Mouse (Mus musculus): Measurements from ENCODE around the gene Mab21l3. TPM values are rescaled to one million over a fixed set of nuclear protein-coding genes. Genes with fewer than 3 reads are reported as not detected.

Mab21l3 gene
- total RNA-seq (2012; rRNA removed) = 2.0 and 2.8 TPM in 2 replicates
- 3.4 and 3.5 TPM in 2 replicates for total RNA-seq (2014; rRNA removed)
- polyA plus RNA-seq (2012; ENCODE audit: insufficient read length, low read depth) = 1.9 and 2.1 TPM in 2 replicates

- Histone ChIP-seq H3K9ac (ENCODE audit: insufficient read depth, low read depth) (no peak within 1 kb of the TSS), H3K4me3 (replicated peaks in 1 of 3; ENCODE audit: low read depth in 2 of 3, low read length in 2 of 3, poor library complexity in 1 of 3) (no peak within 1 kb of the TSS), H3K9me3 (replicated peaks; ENCODE audit: low read length) (no peaks in the 10 kb centered on the region), H3K27ac (ENCODE audit: insufficient read depth, low read depth) (no peak within 1 kb of the TSS), H3K27me3 (replicated peaks) (no peaks in the 10 kb centered on the region), H3K79me2 (replicated peaks; ENCODE audit: control insufficient read depth, extremely low read depth, insufficient read depth, poor library complexity, severe bottlenecking) (no peaks in the 10 kb centered on the region), H3K4me1 (ENCODE audit: control insufficient read depth in 1 of 2, insufficient read depth in 2 of 2) (peaks cover 0 to 4% of the 10 kb centered on the region in 2 experiments; a peak in 1 of 4 replicates), H3K36me3 (replicated peaks in 1 of 2; ENCODE audit: control insufficient read depth in 1 of 2, insufficient read depth in 1 of 2, low read length in 1 of 2) (no peaks in the 10 kb centered on the region), H3K4me2 (ENCODE audit: insufficient read depth, low read depth, poor library complexity, severe bottlenecking) (no peak within 1 kb of the TSS)
- no peak for DNase-seq (ENCODE audit: extremely low read depth)
- TF ChIP-seq RAD21 (IDR thresholded peaks at IDR 0.05; ENCODE audit: low read depth, low read length) (no peak), ZMIZ1 (IDR thresholded peaks at IDR 0.05; ENCODE audit: low read depth, low read length) (no peak), CHD2 (IDR thresholded peaks at IDR 0.05; ENCODE audit: low read length) (no peak), BHLHE40 (IDR thresholded peaks at IDR 0.05; ENCODE audit: low read depth, low read length) (no peak), SIN3A (IDR thresholded peaks at IDR 0.05; ENCODE audit: low read length) (no peak), E2F4 (IDR thresholded peaks at IDR 0.05; ENCODE audit: insufficient replicate concordance, low read depth, low read length) (no peak), MAZ (IDR thresholded peaks at IDR 0.05; ENCODE audit: low read depth, low read length) (no peak), NRF1 (IDR thresholded peaks at IDR 0.05; ENCODE audit: low read depth, low read length) (no peak), ELF1 (IDR thresholded peaks at IDR 0.05; ENCODE audit: low read depth, low read length) (no peak), MEF2A (IDR thresholded peaks at IDR 0.05; ENCODE audit: borderline replicate concordance, low read depth, low read length) (no peak), ZNF384 (IDR thresholded peaks at IDR 0.05; ENCODE audit: low read depth, low read length) (no peak), KAT2A (IDR thresholded peaks at IDR 0.05; ENCODE audit: insufficient replicate concordance, low read length) (no peak), MXI1 (IDR thresholded peaks at IDR 0.05; ENCODE audit: low read depth, low read length) (no peak), TBP (conservative IDR thresholded peaks at IDR 0.05; ENCODE audit: low read depth, low read length) (no peak), JUND (conservative IDR thresholded peaks at IDR 0.05; ENCODE audit: low read depth, low read length) (no peak)
- in situ Hi-C loops (cut with MboI; ENCODE audit: low pct_ligation_motif_present, low pct_unique_long_range_greater_than_20kb, low sequenced_read_pairs) = no loop called here
- dilution Hi-C loops (cut with MboI; ENCODE audit: extremely low pct_ligation_motif_present, extremely low pct_unique_long_range_greater_than_20kb, low sequenced_read_pairs) = no loop called here
These were observed at the start of gene Mab21l3 for GRCm38 (mm10) chr3:101848816-101849215. Mab21l3 (minus strand) TSS chr3:101848959.

DNA sequence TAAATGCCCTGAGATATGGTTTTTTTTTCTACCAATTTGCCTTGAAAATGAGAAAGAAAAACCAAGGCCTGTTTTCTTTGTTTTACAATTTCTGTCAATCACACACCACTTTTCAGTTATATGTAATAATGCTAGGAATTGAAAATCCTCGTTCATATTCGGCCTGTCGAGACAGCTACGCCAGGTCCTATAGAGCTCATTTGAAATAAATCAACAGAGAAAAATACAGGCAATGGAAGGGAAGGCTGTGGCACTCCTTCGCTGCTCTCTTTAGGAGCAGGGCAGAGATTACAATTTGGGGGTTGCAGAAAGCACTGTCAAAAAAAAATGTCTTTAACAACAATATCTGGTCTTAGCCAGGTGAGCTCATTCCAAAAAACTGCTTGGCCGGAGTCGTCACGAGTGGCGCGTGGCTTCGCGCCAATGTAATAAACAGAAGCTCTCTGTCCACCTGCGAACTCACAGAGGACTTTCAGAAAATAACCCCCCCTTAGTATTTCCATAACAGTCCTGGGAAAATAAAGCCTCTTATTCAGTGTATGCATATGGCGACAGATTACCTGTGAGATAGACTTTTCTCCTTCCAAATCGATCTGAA lies 48.7 kb upstream of the Mab21l3 start:
- no peak overlapping the region for H3K27ac ChIP-seq (ENCODE audit: insufficient read depth, low read depth)
- no peak for DNase-seq (ENCODE audit: extremely low read depth)
- H3K4me1 ChIP-seq (ENCODE audit: control insufficient read depth in 1 of 2, insufficient read depth in 2 of 2) = peaks cover 4 to 22% of the 10 kb centered on the region in 2 experiments; a peak in 3 of 4 replicates
- TF ChIP-seq ZC3H11A (IDR thresholded peaks at IDR 0.05; ENCODE audit: low read depth, low read length) = no peak
- no peak for TF ChIP-seq IRF4 (IDR thresholded peaks at IDR 0.05; ENCODE audit: low read depth, low read length)
- TF ChIP-seq MAZ (IDR thresholded peaks at IDR 0.05; ENCODE audit: low read depth, low read length) = no peak
- TF ChIP-seq SIN3A (IDR thresholded peaks at IDR 0.05; ENCODE audit: low read length) = no peak
- no peak for TF ChIP-seq MAX (IDR thresholded peaks at IDR 0.05; ENCODE audit: low read length)
- no peak for TF ChIP-seq USF2 (conservative IDR thresholded peaks at IDR 0.05; ENCODE audit: low read depth, low read length)
- TF ChIP-seq MYC (IDR thresholded peaks at IDR 0.05; ENCODE audit: low read depth, low read length) = no peak
- no peak for TF ChIP-seq USF1 (IDR thresholded peaks at IDR 0.05; ENCODE audit: low read depth, low read length)
- TF ChIP-seq ZMIZ1 (IDR thresholded peaks at IDR 0.05; ENCODE audit: low read depth, low read length) = no peak
- no peak for TF ChIP-seq GABPA (IDR thresholded peaks at IDR 0.05; ENCODE audit: insufficient replicate concordance, low read depth, low read length)
- TF ChIP-seq UBTF (IDR thresholded peaks at IDR 0.05; ENCODE audit: low read depth, low read length) = no peak
- no peak for TF ChIP-seq JUN (IDR thresholded peaks at IDR 0.05; ENCODE audit: insufficient read depth, low read depth, low read length)
- TF ChIP-seq PAX5 (IDR thresholded peaks at IDR 0.05; ENCODE audit: low read length) = no peak
- TF ChIP-seq MXI1 (IDR thresholded peaks at IDR 0.05; ENCODE audit: low read depth, low read length) = no peak
- no peak for TF ChIP-seq CTCF (conservative IDR thresholded peaks at IDR 0.05 in 1 of 2, IDR thresholded peaks at IDR 0.05 in 1 of 2; ENCODE audit: low read depth in 2 of 2, low read length in 2 of 2)
- TF ChIP-seq JUND (conservative IDR thresholded peaks at IDR 0.05; ENCODE audit: low read depth, low read length) = no peak
- no peaks in the 10 kb centered on the region for H3K27me3 ChIP-seq (replicated peaks)
- H3K9ac ChIP-seq (ENCODE audit: insufficient read depth, low read depth) = no peak overlapping the region
- peaks cover 3 to 11% of the 10 kb centered on the region in 2 experiments for H3K36me3 ChIP-seq (replicated peaks in 1 of 2; ENCODE audit: control insufficient read depth in 1 of 2, insufficient read depth in 1 of 2, low read length in 1 of 2)
- no peak overlapping the region for H3K4me3 ChIP-seq (replicated peaks in 1 of 3; ENCODE audit: low read depth in 2 of 3, low read length in 2 of 3, poor library complexity in 1 of 3)
- no peaks in the 10 kb centered on the region for H3K79me2 ChIP-seq (replicated peaks; ENCODE audit: control insufficient read depth, extremely low read depth, insufficient read depth, poor library complexity, severe bottlenecking)
- in situ Hi-C loops (cut with MboI; ENCODE audit: low pct_ligation_motif_present, low pct_unique_long_range_greater_than_20kb, low sequenced_read_pairs) = loop anchor here (25.0 kb wide), 1 partner anchor 165 kb away; no protein-coding TSS in a partner anchor
- dilution Hi-C loops (cut with MboI; ENCODE audit: extremely low pct_ligation_motif_present, extremely low pct_unique_long_range_greater_than_20kb, low sequenced_read_pairs) = no loop called here
- no peak overlapping the region for H3K4me2 ChIP-seq (ENCODE audit: insufficient read depth, low read depth, poor library complexity, severe bottlenecking)
- H3K9me3 ChIP-seq (replicated peaks; ENCODE audit: low read length) = peaks cover 3% of the 10 kb centered on the region

All from CH12.LX (cell line).